Mouse (Mus musculus): Measurements from ENCODE around the gene Tec. TPM values are rescaled to one million over a fixed set of nuclear protein-coding genes. Genes with fewer than 3 reads are reported as not detected.

Tec gene
- polyA plus RNA-seq, 1 experiment from 2014 or later: 81.3 TPM

- no peaks in the 10 kb centered on the region for H3K79me2 ChIP-seq (ENCODE audit: inconsistent target)
- H3K36me3 ChIP-seq (ENCODE audit: inconsistent target): no peaks in the 10 kb centered on the region
- H3K4me3 ChIP-seq (ENCODE audit: inconsistent target): no peak overlapping the region
- no peak overlapping the region for H3K27ac ChIP-seq
- WGBS (ENCODE audit: missing documents): 100% methylated on average over 3 of the region's 3 CpGs
Measured at GRCm38 (mm10) chr5:72902312-72902711, 34.0 kb upstream of the Tec start.

DNA sequence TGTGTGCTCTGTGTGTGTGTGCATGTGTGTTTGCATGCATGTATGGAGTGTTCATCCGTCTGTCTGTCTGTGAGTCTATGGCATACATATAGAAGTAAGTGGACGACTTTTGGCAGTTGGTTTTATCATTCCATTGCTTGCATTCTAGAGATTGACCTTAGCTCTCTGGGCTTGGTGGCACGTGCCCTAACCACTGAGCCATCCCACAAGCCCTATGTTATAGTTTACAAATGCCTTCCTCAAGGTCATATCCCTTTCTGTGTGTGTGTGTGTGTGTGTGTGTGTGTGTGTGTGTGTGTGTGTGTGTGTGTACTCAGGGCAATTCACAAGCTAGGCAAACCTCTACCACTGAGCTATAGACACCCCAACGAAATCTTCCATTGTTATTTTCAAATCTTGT, 33.6 kb upstream of the Tec start:
- H3K4me3 ChIP-seq (ENCODE audit: inconsistent target): no peak overlapping the region
- H3K27ac ChIP-seq: no peak overlapping the region
- 91% methylated on average over 4 of the region's 4 CpGs for WGBS (ENCODE audit: missing documents)
- no peaks in the 10 kb centered on the region for H3K79me2 ChIP-seq (ENCODE audit: inconsistent target)
- H3K36me3 ChIP-seq (ENCODE audit: inconsistent target): no peaks in the 10 kb centered on the region

- Histone ChIP-seq H3K4me3 (ENCODE audit: inconsistent target) (no peak overlapping the region), H3K36me3 (ENCODE audit: inconsistent target) (no peaks in the 10 kb centered on the region), H3K79me2 (ENCODE audit: inconsistent target) (no peaks in the 10 kb centered on the region), H3K27ac (no peak overlapping the region)
- WGBS (ENCODE audit: missing documents): 99% methylated on average over 7 of the region's 8 CpGs
Measured at GRCm38 (mm10) chr5:72899255-72899654, 31.0 kb upstream of the Tec start.

DNA sequence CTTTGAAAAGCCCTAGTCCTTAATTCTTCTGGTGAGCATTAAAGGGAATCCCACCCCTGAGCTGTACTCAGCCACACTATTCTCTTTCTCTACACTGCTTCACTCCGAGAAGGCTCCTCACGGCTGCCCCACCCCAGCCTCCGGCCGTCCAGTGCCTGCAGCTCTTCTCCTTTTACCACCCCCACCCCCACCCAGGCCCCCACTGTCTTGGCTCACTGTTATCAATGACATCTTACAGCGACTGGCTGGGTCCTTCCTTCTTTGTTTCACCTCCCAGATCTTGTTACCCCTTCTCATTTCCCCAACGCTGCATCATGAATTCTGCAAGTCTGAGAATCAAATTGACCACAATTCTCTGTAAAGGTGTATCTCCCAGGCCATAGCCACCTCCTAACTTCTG, 29.7 kb upstream of the Tec start:
- 63% methylated on average over 6 of the region's 6 CpGs for WGBS (ENCODE audit: missing documents)
- Histone ChIP-seq H3K36me3 (ENCODE audit: inconsistent target) (no peaks in the 10 kb centered on the region), H3K4me3 (ENCODE audit: inconsistent target) (no peak overlapping the region), H3K27ac (no peak overlapping the region), H3K79me2 (ENCODE audit: inconsistent target) (no peaks in the 10 kb centered on the region)

- 63% methylated on average over 18 of the region's 18 CpGs for WGBS (ENCODE audit: missing documents)
- H3K4me3 ChIP-seq (ENCODE audit: inconsistent target): no peak overlapping the region
- H3K27ac ChIP-seq: no peak overlapping the region
- H3K79me2 ChIP-seq (ENCODE audit: inconsistent target): no peaks in the 10 kb centered on the region
- H3K36me3 ChIP-seq (ENCODE audit: inconsistent target): no peaks in the 10 kb centered on the region
Measured at GRCm38 (mm10) chr5:72896478-72897279, 28.4 kb upstream of the Tec start.

- no peak overlapping the region for H3K4me3 ChIP-seq (ENCODE audit: inconsistent target)
- H3K79me2 ChIP-seq (ENCODE audit: inconsistent target): no peaks in the 10 kb centered on the region
- 97% methylated on average over 11 of the region's 11 CpGs for WGBS (ENCODE audit: missing documents)
- H3K27ac ChIP-seq: no peak overlapping the region
- H3K36me3 ChIP-seq (ENCODE audit: inconsistent target): no peaks in the 10 kb centered on the region
Measured at GRCm38 (mm10) chr5:72895261-72895660, 27.0 kb upstream of the Tec start.

- Histone ChIP-seq H3K36me3 (ENCODE audit: inconsistent target) (no peaks in the 10 kb centered on the region), H3K27ac (no peak overlapping the region), H3K79me2 (ENCODE audit: inconsistent target) (no peaks in the 10 kb centered on the region), H3K4me3 (ENCODE audit: inconsistent target) (no peak overlapping the region)
- WGBS (ENCODE audit: missing documents): 69% methylated on average over 5 of the region's 5 CpGs
Measured at GRCm38 (mm10) chr5:72893987-72894386, 25.7 kb upstream of the Tec start.

DNA sequence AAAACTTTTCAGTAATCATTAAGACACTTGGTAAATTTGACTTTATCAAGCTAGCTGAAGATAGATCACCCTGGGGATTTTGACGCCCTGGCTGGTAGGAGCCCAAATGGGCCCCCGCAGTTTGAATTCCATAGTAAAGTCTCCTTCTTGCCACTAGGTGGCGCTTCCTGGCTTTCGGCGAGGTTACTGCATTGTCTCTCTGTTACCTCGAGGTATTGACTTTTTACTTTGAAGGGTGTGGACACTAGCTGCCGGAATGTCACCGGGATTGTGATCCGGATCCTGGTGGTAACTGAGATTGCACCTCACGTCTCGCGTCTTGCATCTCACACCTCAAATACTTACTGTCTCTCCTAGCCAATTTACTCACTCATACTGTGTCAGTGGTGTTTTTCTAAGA, 23.3 kb upstream of the Tec start:
- WGBS (ENCODE audit: missing documents): 10% methylated on average over 12 of the region's 12 CpGs

DNA sequence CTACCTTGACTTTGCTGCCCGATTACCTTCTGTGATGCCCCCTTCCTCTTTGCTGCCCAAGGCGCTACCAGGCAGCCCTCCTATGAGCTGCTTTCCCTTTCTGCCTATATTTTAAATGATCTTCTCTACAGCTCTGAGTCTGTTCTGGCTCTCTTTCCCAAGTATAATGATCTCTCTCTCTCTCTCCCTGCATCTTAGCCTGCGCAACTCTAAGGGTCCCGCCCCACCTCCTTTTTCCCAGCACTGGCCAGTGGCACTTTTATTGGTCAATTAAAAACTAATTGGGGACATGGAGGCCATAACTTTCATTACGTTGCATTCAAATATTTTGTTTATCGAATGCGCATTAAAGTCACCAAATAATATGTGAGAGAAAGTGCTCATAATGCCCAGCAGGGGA, 20.0 kb upstream of the Tec start:
- no peak overlapping the region for H3K27ac ChIP-seq
- no peaks in the 10 kb centered on the region for H3K36me3 ChIP-seq (ENCODE audit: inconsistent target)
- no peaks in the 10 kb centered on the region for H3K79me2 ChIP-seq (ENCODE audit: inconsistent target)
- H3K4me3 ChIP-seq (ENCODE audit: inconsistent target): no peak overlapping the region
- 92% methylated on average over 7 of the region's 7 CpGs for WGBS (ENCODE audit: missing documents)

More for the DNA sequence above, 23.3 kb upstream of the Tec start:
- no peaks in the 10 kb centered on the region for H3K36me3 ChIP-seq (ENCODE audit: inconsistent target)
- no peaks in the 10 kb centered on the region for H3K79me2 ChIP-seq (ENCODE audit: inconsistent target)
- H3K4me3 ChIP-seq (ENCODE audit: inconsistent target): no peak overlapping the region
- no peak overlapping the region for H3K27ac ChIP-seq

GRCm38 (mm10) chr5:72886458-72887222, 18.4 kb upstream of the Tec start:
- Histone ChIP-seq H3K36me3 (ENCODE audit: inconsistent target) (no peaks in the 10 kb centered on the region), H3K27ac (no peak overlapping the region), H3K79me2 (ENCODE audit: inconsistent target) (no peaks in the 10 kb centered on the region), H3K4me3 (ENCODE audit: inconsistent target) (no peak overlapping the region)
- WGBS (ENCODE audit: missing documents): 96% methylated on average over 15 of the region's 19 CpGs

- no peak overlapping the region for H3K4me3 ChIP-seq (ENCODE audit: inconsistent target)
- 10% methylated on average over 3 of the region's 3 CpGs for WGBS (ENCODE audit: missing documents)
- H3K36me3 ChIP-seq (ENCODE audit: inconsistent target): no peaks in the 10 kb centered on the region
- peak overlapping the region; percentile 75 for H3K27ac ChIP-seq
- no peaks in the 10 kb centered on the region for H3K79me2 ChIP-seq (ENCODE audit: inconsistent target)
Measured at GRCm38 (mm10) chr5:72883706-72884105, 15.4 kb upstream of the Tec start.

GRCm38 (mm10) chr5:72882412-72882765, 14.1 kb upstream of the Tec start:
- H3K79me2 ChIP-seq (ENCODE audit: inconsistent target): no peaks in the 10 kb centered on the region
- H3K36me3 ChIP-seq (ENCODE audit: inconsistent target): no peaks in the 10 kb centered on the region
- H3K27ac ChIP-seq: peak overlapping the region; percentile 75
- no peak overlapping the region for H3K4me3 ChIP-seq (ENCODE audit: inconsistent target)
- WGBS (ENCODE audit: missing documents): 30% methylated on average over 2 of the region's 2 CpGs

DNA sequence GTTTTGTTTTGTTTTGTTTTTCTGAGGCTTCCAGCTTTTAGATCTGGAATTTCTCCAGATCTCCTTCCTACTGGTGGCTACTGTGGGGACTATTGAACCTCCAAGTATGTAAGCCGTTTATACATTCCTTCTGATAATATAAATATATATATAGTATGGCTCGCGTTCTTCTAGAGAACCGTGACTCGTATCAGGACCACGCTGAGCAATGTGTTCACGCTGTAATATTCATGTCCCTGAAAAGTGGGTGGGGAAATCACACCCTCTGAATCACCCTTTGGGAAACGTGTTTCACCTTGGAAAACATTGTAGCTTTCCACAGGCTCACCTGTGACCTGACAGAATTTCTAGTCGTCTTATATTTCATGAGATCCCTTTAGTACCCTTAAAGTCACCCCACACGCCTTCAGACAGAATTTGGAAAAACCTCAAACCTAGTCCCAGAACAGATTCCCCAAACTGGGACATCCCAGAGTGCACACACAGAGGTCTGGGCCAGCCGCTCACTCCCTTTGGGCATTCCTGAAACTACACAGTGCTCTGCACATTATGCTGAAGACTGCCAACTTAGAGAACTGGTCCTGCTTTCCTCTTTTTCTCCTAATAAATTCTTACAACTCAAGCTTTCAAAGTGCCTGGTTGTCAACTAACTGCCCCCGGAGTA, 13.6 kb upstream of the Tec start:
- peak overlapping the region; percentile 75 for H3K27ac ChIP-seq
- no peaks in the 10 kb centered on the region for H3K79me2 ChIP-seq (ENCODE audit: inconsistent target)
- H3K4me3 ChIP-seq (ENCODE audit: inconsistent target): no peak overlapping the region
- H3K36me3 ChIP-seq (ENCODE audit: inconsistent target): no peaks in the 10 kb centered on the region
- WGBS (ENCODE audit: missing documents): 96% methylated on average over 10 of the region's 12 CpGs

- Histone ChIP-seq H3K4me3 (ENCODE audit: inconsistent target) (no peak overlapping the region), H3K27ac (no peak overlapping the region), H3K79me2 (ENCODE audit: inconsistent target) (no peaks in the 10 kb centered on the region), H3K36me3 (ENCODE audit: inconsistent target) (no peaks in the 10 kb centered on the region)
- WGBS (ENCODE audit: missing documents): 32% methylated on average over 5 of the region's 5 CpGs
Measured at GRCm38 (mm10) chr5:72879736-72880135, 11.5 kb upstream of the Tec start.

- Histone ChIP-seq H3K79me2 (ENCODE audit: inconsistent target) (peaks cover 22% of the 10 kb centered on the region), H3K36me3 (ENCODE audit: inconsistent target) (no peaks in the 10 kb centered on the region), H3K27ac (no peak overlapping the region), H3K4me3 (ENCODE audit: inconsistent target) (no peak overlapping the region)
- 84% methylated on average over 4 of the region's 4 CpGs for WGBS (ENCODE audit: missing documents)
Measured at GRCm38 (mm10) chr5:72871114-72871513, 2.8 kb upstream of the Tec start.

All from macrophage (primary cell).